Mouse (Mus musculus) embryonic facial prominence, embryonic 13.5 days (tissue): ENCODE measurements around the gene Fam216b. TPM values are rescaled to one million over a fixed set of nuclear protein-coding genes. Genes with fewer than 3 reads are reported as not detected.
A peak's percentile ranks its signal among the peaks of the same experiment; 100 is the strongest.

Experiments used
- ATAC-seq: fragments of 200-750 bp; cut with Nextera tagmentation; 2 replicates; pipeline ENCODE4 v1.8.0; 2017; ENCODE audit warnings: low read depth; ENCODE audit not compliant: insufficient number of reproducible peaks, insufficient read depth, low FRiP score, low TSS enrichment
- H3K27ac ChIP-seq: fragments of 300-500 bp; sonication (generic); 2 replicates; pipeline ENCODE4 v1.5.1; 2015; ENCODE audit warnings: moderate library complexity, mild to moderate bottlenecking, inconsistent platforms
- H3K27me3 ChIP-seq: fragments of 300-500 bp; sonication (generic); 2 replicates; pipeline ENCODE4 v1.6.1; 2015; ENCODE audit warnings: mild to moderate bottlenecking, inconsistent platforms
- H3K36me3 ChIP-seq: fragments of 300-500 bp; sonication (generic); 2 replicates; pipeline ENCODE4 v1.6.1; 2015; ENCODE audit warnings: mild to moderate bottlenecking, inconsistent platforms
- H3K4me1 ChIP-seq: fragments of 300-500 bp; sonication (generic); 2 replicates; pipeline ENCODE4 v1.6.1; 2015; ENCODE audit warnings: inconsistent platforms
- H3K4me2 ChIP-seq: fragments of 300-500 bp; sonication (generic); 2 replicates; pipeline ENCODE4 v1.6.1; 2015; ENCODE audit warnings: moderate library complexity, mild to moderate bottlenecking, inconsistent platforms
- H3K4me3 ChIP-seq: fragments of 300-500 bp; sonication (generic); 2 replicates; pipeline ENCODE4 v1.5.1; 2015; ENCODE audit warnings: mild to moderate bottlenecking, inconsistent platforms
- H3K9ac ChIP-seq: fragments of 300-500 bp; sonication (generic); 2 replicates; pipeline ENCODE4 v1.6.1; 2015; ENCODE audit warnings: mild to moderate bottlenecking, inconsistent platforms
- H3K9me3 ChIP-seq: fragments of 300-500 bp; sonication (generic); 2 replicates; pipeline ENCODE4 v1.6.1; 2016; ENCODE audit warnings: inconsistent platforms
- WGBS: fragments of 180-500 bp; shearing (Covaris S2); methylation state at CpG from one replicate; pipeline ENCODE4 v1.1.7; 2015; ENCODE audit warnings: mixed read lengths; 5-methylcytosine and 5-hydroxymethylcytosine counted together
- polyA plus RNA-seq: library from polyadenylated mRNA; unstranded; fragments of >200 nt; fragmentation: Nextera tagmentation; extraction: Ambion mirVana; gene quantifications from 2 replicates; pipeline ENCODE4 v1.2.1, GENCODE M21; 2015

The Fam216b gene
- polyA plus RNA-seq, 1 experiment from 2014 or later, result not detected

- H3K9ac ChIP-seq, result no peak overlapping the region
- no peaks in the 10 kb centered on the region for H3K36me3 ChIP-seq
- no peaks in the 10 kb centered on the region for H3K9me3 ChIP-seq
- H3K27ac ChIP-seq, result no peak overlapping the region
- no peaks in the 10 kb centered on the region for H3K27me3 ChIP-seq
- no peak overlapping the region for H3K4me2 ChIP-seq
- 85% methylated on average over 5 of the region's 5 CpGs for WGBS
- no peaks in the 10 kb centered on the region for H3K4me1 ChIP-seq
- no peak overlapping the region for H3K4me3 ChIP-seq
- ATAC-seq, result no peak
Measured at GRCm38 (mm10) chr14:78083465-78083864, 5.3 kb downstream of the Fam216b start.

GRCm38 (mm10) chr14:78077508-78077907 is 11.3 kb downstream of the Fam216b start:
- Histone ChIP-seq H3K27me3 (no peaks in the 10 kb centered on the region), H3K36me3 (no peaks in the 10 kb centered on the region), H3K4me3 (no peak overlapping the region), H3K9me3 (no peaks in the 10 kb centered on the region), H3K4me2 (no peak overlapping the region), H3K27ac (no peak overlapping the region), H3K4me1 (no peaks in the 10 kb centered on the region), H3K9ac (no peak overlapping the region)
- WGBS, result 42% methylated on average over 2 of the region's 2 CpGs
- no peak for ATAC-seq

- WGBS, result 89% methylated on average over 9 of the region's 9 CpGs
- H3K27ac ChIP-seq, result no peak overlapping the region
- ATAC-seq, result no peak
Measured at GRCm38 (mm10) chr14:78065938-78066710, 22.7 kb downstream of the Fam216b start.

GRCm38 (mm10) chr14:78062484-78062883 is 26.3 kb downstream of the Fam216b start:
- WGBS, result 87% methylated on average over 11 of the region's 11 CpGs
- H3K27ac ChIP-seq, result no peak overlapping the region
- no peak overlapping the region for H3K4me3 ChIP-seq
- no peak for ATAC-seq
- no peaks in the 10 kb centered on the region for H3K9me3 ChIP-seq
- no peaks in the 10 kb centered on the region for H3K36me3 ChIP-seq
- H3K27me3 ChIP-seq, result no peaks in the 10 kb centered on the region
- no peak overlapping the region for H3K4me2 ChIP-seq
- H3K9ac ChIP-seq, result no peak overlapping the region
- peaks cover 11% of the 10 kb centered on the region for H3K4me1 ChIP-seq

More at GRCm38 (mm10) chr14:78065938-78066710, 22.7 kb downstream of the Fam216b start:
- Histone ChIP-seq H3K4me3 (no peak overlapping the region), H3K4me2 (no peak overlapping the region), H3K36me3 (no peaks in the 10 kb centered on the region), H3K9ac (no peak overlapping the region), H3K4me1 (no peaks in the 10 kb centered on the region), H3K9me3 (no peaks in the 10 kb centered on the region), H3K27me3 (no peaks in the 10 kb centered on the region)

GRCm38 (mm10) chr14:78060609-78060951 is 28.2 kb downstream of the Fam216b start:
- H3K27ac ChIP-seq, result no peak overlapping the region
- ATAC-seq, result no peak

GRCm38 (mm10) chr14:78059878-78060608 is 28.8 kb downstream of the Fam216b start:
- Histone ChIP-seq H3K9ac (no peak overlapping the region), H3K27ac (0 out of 2 replicates have a peak overlapping the region, but pooled peaks have one; percentile 39), H3K4me2 (peak overlapping the region; percentile 52), H3K4me3 (peak overlapping the region; percentile 17; the same call in 1 of the 2 replicates), H3K27me3 (no peaks in the 10 kb centered on the region), H3K9me3 (no peaks in the 10 kb centered on the region), H3K4me1 (peaks cover 11% of the 10 kb centered on the region), H3K36me3 (no peaks in the 10 kb centered on the region)
- WGBS, result 21% methylated on average over 9 of the region's 9 CpGs
- ATAC-seq, result no peak

More at GRCm38 (mm10) chr14:78060609-78060951, 28.2 kb downstream of the Fam216b start:
- Histone ChIP-seq H3K4me3 (no peak overlapping the region), H3K27me3 (no peaks in the 10 kb centered on the region), H3K9me3 (no peaks in the 10 kb centered on the region), H3K4me2 (peak overlapping the region; percentile 52), H3K36me3 (no peaks in the 10 kb centered on the region), H3K9ac (no peak overlapping the region), H3K4me1 (peaks cover 11% of the 10 kb centered on the region)
- WGBS, result 15% methylated on average over 6 of the region's 6 CpGs

- H3K4me2 ChIP-seq, result no peak overlapping the region
- no peak overlapping the region for H3K4me3 ChIP-seq
- H3K27ac ChIP-seq, result no peak overlapping the region
- ATAC-seq, result no peak
- H3K9me3 ChIP-seq, result no peaks in the 10 kb centered on the region
- no peaks in the 10 kb centered on the region for H3K36me3 ChIP-seq
- peaks cover 11% of the 10 kb centered on the region for H3K4me1 ChIP-seq
- H3K27me3 ChIP-seq, result no peaks in the 10 kb centered on the region
- no peak overlapping the region for H3K9ac ChIP-seq
- 77% methylated on average over 7 of the region's 7 CpGs for WGBS
Measured at GRCm38 (mm10) chr14:78057362-78057761, 31.4 kb downstream of the Fam216b start.

- ATAC-seq, result no peak
Measured at GRCm38 (mm10) chr14:78056371-78056770, 32.4 kb downstream of the Fam216b start.

GRCm38 (mm10) chr14:78048674-78049073 is 40.1 kb downstream of the Fam216b start:
- Histone ChIP-seq H3K4me1 (no peaks in the 10 kb centered on the region), H3K9ac (no peak overlapping the region), H3K27me3 (no peaks in the 10 kb centered on the region), H3K9me3 (no peaks in the 10 kb centered on the region), H3K36me3 (no peaks in the 10 kb centered on the region), H3K4me3 (no peak overlapping the region), H3K4me2 (no peak overlapping the region), H3K27ac (no peak overlapping the region)
- ATAC-seq, result no peak
- 85% methylated on average over 4 of the region's 4 CpGs for WGBS

More at GRCm38 (mm10) chr14:78056371-78056770, 32.4 kb downstream of the Fam216b start:
- Histone ChIP-seq H3K9me3 (no peaks in the 10 kb centered on the region), H3K9ac (no peak overlapping the region), H3K27ac (no peak overlapping the region), H3K4me1 (peaks cover 11% of the 10 kb centered on the region), H3K36me3 (no peaks in the 10 kb centered on the region), H3K4me2 (no peak overlapping the region), H3K27me3 (no peaks in the 10 kb centered on the region), H3K4me3 (no peak overlapping the region)
- WGBS, result 83% methylated on average over 3 of the region's 3 CpGs

- Histone ChIP-seq H3K27ac (no peak overlapping the region), H3K9me3 (no peaks in the 10 kb centered on the region), H3K4me1 (no peaks in the 10 kb centered on the region), H3K27me3 (no peaks in the 10 kb centered on the region), H3K4me3 (no peak overlapping the region), H3K36me3 (no peaks in the 10 kb centered on the region), H3K9ac (no peak overlapping the region), H3K4me2 (no peak overlapping the region)
- ATAC-seq, result no peak
- WGBS, result 93% methylated on average over 3 of the region's 3 CpGs
Measured at GRCm38 (mm10) chr14:78048258-78048657, 40.5 kb downstream of the Fam216b start.

GRCm38 (mm10) chr14:78043079-78043478 is 45.7 kb downstream of the Fam216b start:
- 16% methylated on average over 2 of the region's 2 CpGs for WGBS
- H3K27ac ChIP-seq, result no peak overlapping the region
- ATAC-seq, result no peak
- H3K4me3 ChIP-seq, result no peak overlapping the region
- H3K27me3 ChIP-seq, result no peaks in the 10 kb centered on the region
- no peak overlapping the region for H3K9ac ChIP-seq
- H3K9me3 ChIP-seq, result no peaks in the 10 kb centered on the region
- H3K36me3 ChIP-seq, result no peaks in the 10 kb centered on the region
- H3K4me1 ChIP-seq, result 0 out of 2 replicates have a peak, but pooled peaks cover 5% of the 10 kb centered on the region
- H3K4me2 ChIP-seq, result no peak overlapping the region
